Comparison of ENCODE assay signal across 14 mouse cellular contexts in the genomic region with DNA sequence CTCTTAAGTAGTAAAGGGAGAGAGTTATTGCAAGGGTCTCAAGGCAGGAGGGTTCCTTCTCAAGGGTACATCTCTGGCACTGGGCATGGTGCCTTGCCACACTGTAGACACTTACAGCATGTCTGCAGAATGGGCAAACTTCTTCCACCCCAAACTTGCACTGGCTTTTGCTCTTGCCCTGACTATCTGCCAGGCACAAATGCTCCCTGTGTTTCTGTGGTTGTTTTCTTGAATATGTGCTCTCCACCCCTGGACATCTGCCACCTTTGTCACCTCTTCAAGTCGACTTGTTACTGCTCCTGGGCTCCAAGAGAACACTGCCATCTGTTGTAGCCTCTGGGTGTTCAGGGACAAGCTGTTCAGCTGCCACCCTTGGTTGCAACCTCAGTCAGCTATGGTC. TPM values are rescaled to one million over a fixed set of nuclear protein-coding genes. Genes with fewer than 3 reads are reported as not detected.
"Had no signal": no experiment of that assay in that cellular context is flagged by ENCODE, and none has a peak within 500 bp of the region (broad histone marks: within the 10 kb centered on the region; RNA-seq: fewer than 3 reads in every experiment).

No protein-coding gene starts in this region.

- H3K4me2 ChIP-seq: liver, embryonic 11.5 days; liver, embryonic 15.5 days; lung, embryonic 14.5 days; midbrain, embryonic 12.5 days had no signal

- H3K27ac ChIP-seq: limb, embryonic 10.5 days; liver, embryonic 15.5 days; macrophage; midbrain, embryonic 12.5 days; stomach, postnatal 0 days had no signal

- H3K27me3 ChIP-seq: liver, embryonic 15.5 days; megakaryocyte, embryonic 14.5 days; midbrain, embryonic 12.5 days had no signal

- H3K9me3 ChIP-seq: limb, embryonic 10.5 days; liver, embryonic 15.5 days; megakaryocyte, embryonic 14.5 days; midbrain, embryonic 12.5 days had no signal

- DNase-seq: kidney, adult 8-10 months; kidney, postnatal 25 days; layer of hippocampus, postnatal 36 days; lung, embryonic 14.5 days; right cerebral cortex, postnatal 25 days; thymus, postnatal 4 days had no signal

- H3K9ac ChIP-seq: liver, embryonic 15.5 days; lung, embryonic 14.5 days; midbrain, embryonic 12.5 days had no signal

- H3K36me3 ChIP-seq: limb, embryonic 10.5 days; liver, embryonic 15.5 days; midbrain, embryonic 12.5 days had no signal

- H3K4me1 ChIP-seq: limb, embryonic 10.5 days; liver, embryonic 15.5 days; megakaryocyte, embryonic 14.5 days; midbrain, embryonic 12.5 days had no signal

- H3K4me3 ChIP-seq: limb, embryonic 10.5 days; liver, embryonic 15.5 days; megakaryocyte, embryonic 14.5 days; midbrain, embryonic 12.5 days had no signal

RNA-seq across cellular contexts. Expression of gene Il1r2, which starts 57.8 kb away (rescaled TPM):
- total RNA-seq: layer of hippocampus, postnatal 36 days; midbrain, postnatal 0 days had no signal
- polyA plus RNA-seq: midbrain, embryonic 12.5 days had no signal
